Mouse (Mus musculus) spleen, adult 2 months (tissue): Measurements from ENCODE around the gene Lrrc8c.

Source experiments
- CTCF ChIP-seq: fragments of 200-500 bp; IDR thresholded peaks from 2 replicates; pipeline ENCODE4 v1.5.1; 2011; ENCODE audit warnings: mild to moderate bottlenecking, inconsistent platforms; ENCODE audit not compliant: insufficient read depth, insufficient read length, insufficient replicate concordance; ENCODE audit errors: extremely low read depth
- POLR2A ChIP-seq: fragments of 200-500 bp; IDR thresholded peaks from 2 replicates; pipeline ENCODE4 v1.6.1; 2011; ENCODE audit warnings: low read depth, low read length, inconsistent platforms

DNA sequence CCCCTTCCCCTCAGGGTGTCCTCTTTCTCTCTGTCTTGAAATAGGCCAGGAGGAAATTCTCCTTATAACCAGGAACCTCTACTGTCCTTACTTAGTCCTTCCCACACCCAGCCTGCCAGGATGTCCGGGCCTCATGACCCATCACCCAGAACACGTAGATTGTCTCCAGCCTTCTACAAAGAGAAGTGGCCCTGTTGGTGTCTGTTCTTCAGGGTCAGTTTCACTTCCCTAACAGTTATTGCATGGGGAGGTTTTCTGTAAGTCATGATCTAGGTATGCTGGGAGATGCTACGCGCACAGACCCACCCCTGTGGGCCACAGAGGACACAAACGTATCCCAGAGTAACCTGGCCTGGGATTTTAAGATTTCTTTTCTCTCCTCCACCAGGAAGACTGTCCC, 142.7 kb downstream of the Lrrc8c start:
- TF ChIP-seq POLR2A: no peak
- TF ChIP-seq CTCF: no peak
